In the genomic region with DNA sequence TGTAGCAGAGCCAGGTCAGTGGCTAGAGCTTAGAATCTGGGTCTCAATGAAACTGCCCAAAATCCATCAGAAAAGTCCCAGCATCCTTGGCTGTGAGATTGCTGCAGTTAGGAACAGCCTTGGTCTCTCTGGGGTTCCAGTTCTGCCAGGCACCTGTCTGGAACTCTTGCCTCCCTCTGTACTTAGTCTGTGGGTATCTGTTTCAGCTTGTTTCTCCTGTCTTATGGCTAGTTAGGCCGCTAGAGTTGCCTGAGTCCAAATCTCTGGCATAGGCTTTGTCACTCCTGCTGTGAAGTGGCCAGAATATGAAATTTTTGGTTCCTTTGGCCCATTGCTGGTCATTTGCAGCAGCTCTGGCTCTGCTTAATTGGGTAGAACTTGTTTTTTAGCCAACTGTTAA, we compare ENCODE assay signal across 21 mouse cellular contexts. TPM values are rescaled to one million over a fixed set of nuclear protein-coding genes. Genes with fewer than 3 reads are reported as not detected.
DNase-seq lines count a peak whose midpoint lies in the region.
"Had no signal": no experiment of that assay in that cellular context is flagged by ENCODE, and none has a peak within 500 bp of the region (broad histone marks: within the 10 kb centered on the region; RNA-seq: fewer than 3 reads in every experiment).

No protein-coding gene starts in this region.

- H3K4me1 ChIP-seq in brown adipose tissue, adult 24 weeks (ENCODE audit: control insufficient read depth, insufficient read depth, insufficient read length, low read length) = no peaks in the 10 kb centered on the region
- H3K4me1 ChIP-seq: embryonic facial prominence, embryonic 12.5 days; forebrain, embryonic 10.5 days; hindbrain, embryonic 12.5 days; intestine, embryonic 15.5 days; limb, embryonic 12.5 days had no signal

- 0 out of 2 replicates have a peak overlapping the region, but pooled peaks have one; percentile 5 for H3K27ac ChIP-seq in brown adipose tissue, adult 24 weeks (replicated peaks; ENCODE audit: low read depth, low read length)
- H3K27ac ChIP-seq: embryonic facial prominence, embryonic 12.5 days; forebrain, embryonic 10.5 days; hindbrain, embryonic 12.5 days; hindbrain, postnatal 0 days; intestine, embryonic 15.5 days; limb, embryonic 12.5 days; liver, embryonic 15.5 days had no signal

- DNase-seq in adipocyte (ENCODE audit: low spot score) = peak; percentile 43
- peak; percentile 59 for DNase-seq in cerebellum, adult 8-10 months
- DNase-seq in cerebellum, postnatal 36 days = peak; percentile 27 to 54
- no peak for DNase-seq in gastrocnemius, postnatal 25 days
- DNase-seq in frontal cortex, postnatal 36 days (ENCODE audit: low spot score in 2 of 2) = no peak
- no peak for DNase-seq in T-cell, adult 2 months (ENCODE audit: low spot score)
- DNase-seq: B cell, adult 2 months; embryo, embryonic 11 days; layer of hippocampus, adult 9-11 months; midbrain, embryonic 14.5 days; retina, postnatal 1 day; right cerebral cortex, postnatal 14 days; thymus, postnatal 14 days had no signal

- H3K4me3 ChIP-seq in brown adipose tissue, adult 24 weeks (ENCODE audit: insufficient read depth, low read depth, low read length) = no peak overlapping the region
- H3K4me3 ChIP-seq: embryonic facial prominence, embryonic 12.5 days; forebrain, embryonic 10.5 days; hindbrain, embryonic 12.5 days; intestine, embryonic 15.5 days; limb, embryonic 12.5 days; liver, embryonic 15.5 days had no signal

RNA-seq across cellular contexts. Expression of gene Sfswap, which starts 17.8 kb away (rescaled TPM):
- polyA plus RNA-seq in brown adipose tissue, adult 24 weeks (2012; ENCODE audit: insufficient read depth, insufficient read length, missing spikeins) = 17.6 and 23.7 TPM in 2 replicates
- total RNA-seq in gastrocnemius, postnatal 25 days (2021) = 10 to 100 TPM; 23.0 to 25.0 TPM

Comparison
In these comparisons a context has a peak if more than half of its experiments do, and no peak if none do; other contexts are left out.
1. DNase-seq: peak in adipocyte (single experiment), cerebellum, adult 8-10 months (single experiment) and cerebellum, postnatal 36 days (2 of 2); none in gastrocnemius, postnatal 25 days (single experiment), frontal cortex, postnatal 36 days (0 of 2) and T-cell, adult 2 months (single experiment).